ENCODE assay signal across 9 mouse cellular contexts in the genomic region with DNA sequence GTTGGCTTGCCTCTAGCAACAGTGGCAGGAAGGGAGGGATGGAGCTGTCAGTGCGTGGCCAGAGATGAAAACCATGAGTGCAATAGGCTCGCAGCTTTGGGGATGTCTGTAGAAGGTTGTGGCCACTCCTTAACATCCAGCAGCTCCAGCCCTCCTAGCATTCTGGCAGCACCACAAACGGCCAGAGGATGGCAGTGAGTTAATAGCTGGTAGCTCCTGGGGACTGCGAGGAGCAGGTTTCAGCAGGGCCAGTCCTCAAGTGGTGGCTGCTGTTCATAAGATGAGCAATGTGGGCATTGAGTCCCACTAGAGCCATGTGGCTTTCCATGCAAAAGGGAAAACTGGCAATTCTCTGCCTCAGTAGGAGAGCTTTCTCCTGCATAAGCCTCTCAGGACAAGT. TPM values are rescaled to one million over a fixed set of nuclear protein-coding genes. Genes with fewer than 3 reads are reported as not detected.
DNase-seq lines count a peak whose midpoint lies in the region; ATAC-seq and TF ChIP-seq lines count a peak whose summit lies in the region.
"Had no signal": no experiment of that assay in that cellular context is flagged by ENCODE, and none has a peak within 500 bp of the region (broad histone marks: within the 10 kb centered on the region; RNA-seq: fewer than 3 reads in every experiment).

No protein-coding gene starts in this region.

- no peaks in the 10 kb centered on the region for H3K79me2 ChIP-seq in CH12.LX (replicated peaks; ENCODE audit: control insufficient read depth, extremely low read depth, insufficient read depth, poor library complexity, severe bottlenecking)

- H3K9ac ChIP-seq in hindbrain, embryonic 16.5 days (ENCODE audit: low read depth, low read length): no peak overlapping the region
- H3K9ac ChIP-seq in hindbrain, embryonic 12.5 days: no peak overlapping the region
- no peak overlapping the region for H3K9ac ChIP-seq in CH12.LX (ENCODE audit: insufficient read depth, low read depth)
- no peak overlapping the region for H3K9ac ChIP-seq in heart, embryonic 14.5 days (ENCODE audit: low read length)

- peak; percentile 63; the same call in 1 of the 2 replicates for ATAC-seq in hindbrain, embryonic 16.5 days
- ATAC-seq in hindbrain, embryonic 12.5 days (ENCODE audit: low FRiP score): no peak
- peak; percentile 53 for ATAC-seq in heart, embryonic 14.5 days (ENCODE audit: insufficient number of reproducible peaks, insufficient read depth, low FRiP score, low read depth)

- TF ChIP-seq RAD21 in CH12.LX (IDR thresholded peaks at IDR 0.05; ENCODE audit: low read depth, low read length): peak; percentile 26

- no peak overlapping the region for H3K4me2 ChIP-seq in hindbrain, embryonic 16.5 days (ENCODE audit: low read length)
- no peak overlapping the region for H3K4me2 ChIP-seq in hindbrain, embryonic 12.5 days (replicated peaks)
- H3K4me2 ChIP-seq in CH12.LX (ENCODE audit: insufficient read depth, low read depth, poor library complexity, severe bottlenecking): no peak overlapping the region
- H3K4me2 ChIP-seq in heart, embryonic 14.5 days (ENCODE audit: low read length): no peak overlapping the region

- H3K4me3 ChIP-seq in hindbrain, embryonic 16.5 days (ENCODE audit: low read length): no peak overlapping the region
- H3K4me3 ChIP-seq in hindbrain, embryonic 12.5 days: no peak overlapping the region
- no peak overlapping the region for H3K4me3 ChIP-seq in CH12.LX (replicated peaks in 1 of 3; ENCODE audit: low read depth in 2 of 3, low read length in 2 of 3, poor library complexity in 1 of 3)
- H3K4me3 ChIP-seq in heart, embryonic 14.5 days (ENCODE audit: control insufficient read depth in 1 of 2, insufficient read depth in 1 of 2, low read depth in 1 of 2, low read length in 2 of 2): no peak overlapping the region

- H3K27ac ChIP-seq in hindbrain, embryonic 16.5 days (ENCODE audit: low read depth, low read length): no peak overlapping the region
- H3K27ac ChIP-seq in hindbrain, embryonic 12.5 days: no peak overlapping the region
- no peak overlapping the region for H3K27ac ChIP-seq in CH12.LX (ENCODE audit: insufficient read depth, low read depth)
- no peak overlapping the region for H3K27ac ChIP-seq in heart, embryonic 14.5 days (replicated peaks in 1 of 2; ENCODE audit: control insufficient read depth in 1 of 2, insufficient read depth in 1 of 2, low read depth in 2 of 2, low read length in 2 of 2)

- 8% methylated on average over 4 of the region's 4 CpGs for WGBS in hindbrain, embryonic 16.5 days
- WGBS in hindbrain, embryonic 12.5 days: 11% methylated on average over 4 of the region's 4 CpGs
- 3% methylated on average over 4 of the region's 4 CpGs for WGBS in heart, embryonic 14.5 days

- dilution Hi-C loops in CH12.LX (cut with MboI; ENCODE audit: extremely low pct_ligation_motif_present, extremely low pct_unique_long_range_greater_than_20kb, low sequenced_read_pairs): no loop called here

- no peaks in the 10 kb centered on the region for H3K4me1 ChIP-seq in hindbrain, embryonic 16.5 days (ENCODE audit: control insufficient read depth, insufficient read depth, low read depth, low read length)
- no peaks in the 10 kb centered on the region for H3K4me1 ChIP-seq in hindbrain, embryonic 12.5 days
- H3K4me1 ChIP-seq in CH12.LX (ENCODE audit: control insufficient read depth in 1 of 2, insufficient read depth in 2 of 2): no peaks in the 10 kb centered on the region
- peaks cover 36 to 42% of the 10 kb centered on the region in 2 experiments for H3K4me1 ChIP-seq in heart, embryonic 14.5 days (ENCODE audit: control insufficient read depth in 2 of 2, insufficient read depth in 2 of 2, low read length in 2 of 2)

- peak; percentile 30 for DNase-seq in 3T3-L1 (ENCODE audit: low read depth, low spot score)
- DNase-seq in CH12.LX (ENCODE audit: extremely low read depth): peak; percentile 6
- DNase-seq in thymus, postnatal 4 days: no peak
- no peak for DNase-seq in lung, postnatal 4 days
- DNase-seq: kidney, adult 2 months had no signal

- TF ChIP-seq POLR2A in CH12.LX (IDR thresholded peaks at IDR 0.05; ENCODE audit: low read depth, low read length): no peak

- H3K9me3 ChIP-seq in hindbrain, embryonic 16.5 days (ENCODE audit: control insufficient read depth, low read length): no peaks in the 10 kb centered on the region
- no peaks in the 10 kb centered on the region for H3K9me3 ChIP-seq in hindbrain, embryonic 12.5 days (replicated peaks)
- H3K9me3 ChIP-seq in CH12.LX (replicated peaks; ENCODE audit: low read length): no peaks in the 10 kb centered on the region
- no peaks in the 10 kb centered on the region for H3K9me3 ChIP-seq in heart, embryonic 14.5 days (ENCODE audit: control insufficient read depth, low read length)

- no peaks in the 10 kb centered on the region for H3K36me3 ChIP-seq in hindbrain, embryonic 16.5 days (ENCODE audit: control insufficient read depth, insufficient read depth, low read length)
- no peaks in the 10 kb centered on the region for H3K36me3 ChIP-seq in hindbrain, embryonic 12.5 days
- H3K36me3 ChIP-seq in CH12.LX (replicated peaks in 1 of 2; ENCODE audit: control insufficient read depth in 1 of 2, insufficient read depth in 1 of 2, low read length in 1 of 2): no peaks in the 10 kb centered on the region
- no peaks in the 10 kb centered on the region for H3K36me3 ChIP-seq in heart, embryonic 14.5 days (ENCODE audit: control insufficient read depth, insufficient read depth, low read length)

- no peak for TF ChIP-seq EP300 in CH12.LX (IDR thresholded peaks at IDR 0.05; ENCODE audit: low read length)

- TF ChIP-seq CTCF in CH12.LX (conservative IDR thresholded peaks at IDR 0.05 in 1 of 2, IDR thresholded peaks at IDR 0.05 in 1 of 2; ENCODE audit: low read depth in 2 of 2, low read length in 2 of 2): peak in 1 of 2 experiments; percentile 39; a peak in 2 of 4 replicates

- H3K27me3 ChIP-seq in hindbrain, embryonic 16.5 days (replicated peaks; ENCODE audit: control insufficient read depth, insufficient read depth, low read length): no peaks in the 10 kb centered on the region
- peaks cover 19% of the 10 kb centered on the region for H3K27me3 ChIP-seq in hindbrain, embryonic 12.5 days
- peaks cover 99% of the 10 kb centered on the region for H3K27me3 ChIP-seq in CH12.LX (replicated peaks)
- H3K27me3 ChIP-seq in heart, embryonic 14.5 days (ENCODE audit: control insufficient read depth, insufficient read depth, low read length): 0 out of 2 replicates have a peak, but pooled peaks cover under 1% of the 10 kb centered on the region

- in situ Hi-C loops in CH12.LX (cut with MboI; ENCODE audit: low pct_ligation_motif_present, low pct_unique_long_range_greater_than_20kb, low sequenced_read_pairs): no loop called here

TF ChIP-seq in CH12.LX, 34 proteins besides CTCF, POLR2A, EP300 and RAD21:
- TF ChIP-seq SMC3 (IDR thresholded peaks at IDR 0.05; ENCODE audit: low read depth, low read length): peak; percentile 15; the same call in 1 of the 2 replicates
- TF ChIP-seq MAZ (IDR thresholded peaks at IDR 0.05; ENCODE audit: low read depth, low read length): no peak
TF ChIP-seq in CH12.LX: peak in this region for 1.

RNA-seq across cellular contexts. Expression of a gene that starts 24.6 kb away (rescaled TPM):
- not detected in 2 replicates for polyA plus RNA-seq in hindbrain, embryonic 16.5 days (2015; fragmentation: Nextera tagmentation; extraction: Ambion mirVana)
- polyA plus RNA-seq in hindbrain, embryonic 12.5 days (2016; fragmentation: Nextera tagmentation; extraction: Ambion mirVana): 0.08 TPM in 1 of 2 replicates, not detected in the other
- total RNA-seq in CH12.LX (2012; rRNA removed) (not detected in 2 replicates), CH12.LX (2014; rRNA removed) (not detected in 2 replicates)
- not detected in 2 replicates for polyA plus RNA-seq in CH12.LX (2012; ENCODE audit: insufficient read length, low read depth)
- polyA plus RNA-seq in heart, embryonic 14.5 days (2014; fragmentation: Nextera tagmentation; extraction: Ambion mirVana): 7.3 and 9.7 TPM in 2 replicates
- total RNA-seq: neutrophil, adult 5-6 weeks had no signal

Comparison
In these comparisons a context has a peak if more than half of its experiments do, and no peak if none do; other contexts are left out.
1. DNase-seq: peak in 3T3-L1 (single experiment) and CH12.LX (single experiment); none in thymus, postnatal 4 days (single experiment) and lung, postnatal 4 days (0 of 2).